Mouse (Mus musculus): ENCODE results near the gene Crybb2. TPM values are rescaled to one million over a fixed set of nuclear protein-coding genes. Genes with fewer than 3 reads are reported as not detected.
"Not testable (repeated sequence)": the region's sequence is repeated elsewhere in the genome, so short reads cannot be mapped to it uniquely, and the experiment has no call there.

Gene Crybb2
- polyA plus RNA-seq, 1 experiment = 0.20 TPM

GRCm38 (mm10) chr5:113113120-113113519 is 43.2 kb upstream of the Crybb2 start:
- WGBS = 32% methylated on average over 5 of the region's 5 CpGs
- no peak for DNase-seq
- TF ChIP-seq CTCF (IDR thresholded peaks at IDR 0.05; ENCODE audit: borderline replicate concordance, control insufficient read depth, extremely low read depth, insufficient read depth, low read length, poor library complexity) = no peak
- TF ChIP-seq POLR2A (IDR thresholded peaks at IDR 0.05; ENCODE audit: control insufficient read depth, extremely low read depth, insufficient read depth, low read length, poor library complexity) = no peak
- no peaks in the 10 kb centered on the region for H3K36me3 ChIP-seq (ENCODE audit: control insufficient read depth, insufficient read depth, low read length)
- no peak overlapping the region for H3K27ac ChIP-seq (ENCODE audit: control insufficient read depth, insufficient read depth, low read length)
- H3K4me1 ChIP-seq (replicated peaks; ENCODE audit: control insufficient read depth, insufficient read depth, low read length) = peaks cover 2% of the 10 kb centered on the region; the same call in 1 of the 2 replicates
- no peak overlapping the region for H3K4me3 ChIP-seq (ENCODE audit: control insufficient read depth, insufficient read depth, low read length)
- H3K27me3 ChIP-seq (ENCODE audit: control insufficient read depth, insufficient read depth, low read length) = no peaks in the 10 kb centered on the region

DNA sequence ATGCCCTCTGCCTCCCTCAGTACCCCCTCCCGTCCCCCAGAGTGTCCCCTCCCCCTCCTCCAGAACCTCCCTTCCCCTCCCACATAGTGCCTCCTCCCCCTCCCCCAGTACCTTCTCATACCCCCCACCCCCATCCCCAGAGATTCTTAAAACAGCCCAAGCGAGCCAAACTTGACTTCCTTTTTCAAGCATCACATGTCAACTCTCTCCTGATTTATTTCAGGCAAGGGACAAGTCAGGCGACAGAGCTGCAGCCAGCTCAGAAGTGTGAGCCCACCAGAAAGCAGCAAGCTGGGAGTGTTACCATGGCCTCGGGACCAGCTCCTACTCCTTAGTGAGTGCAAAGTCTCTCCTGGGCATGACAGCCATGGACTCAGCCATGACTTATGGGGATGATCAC is 41.4 kb upstream of the Crybb2 start:
- H3K27me3 ChIP-seq (ENCODE audit: control insufficient read depth, insufficient read depth, low read length) = no peaks in the 10 kb centered on the region
- WGBS = 34% methylated on average over 4 of the region's 4 CpGs
- TF ChIP-seq POLR2A (IDR thresholded peaks at IDR 0.05; ENCODE audit: control insufficient read depth, extremely low read depth, insufficient read depth, low read length, poor library complexity) (no peak), CTCF (IDR thresholded peaks at IDR 0.05; ENCODE audit: borderline replicate concordance, control insufficient read depth, extremely low read depth, insufficient read depth, low read length, poor library complexity) (no peak)
- H3K4me1 ChIP-seq (replicated peaks; ENCODE audit: control insufficient read depth, insufficient read depth, low read length) = peaks cover 2% of the 10 kb centered on the region; the same call in 1 of the 2 replicates
- DNase-seq = no peak
- no peak overlapping the region for H3K27ac ChIP-seq (ENCODE audit: control insufficient read depth, insufficient read depth, low read length)
- H3K36me3 ChIP-seq (ENCODE audit: control insufficient read depth, insufficient read depth, low read length) = no peaks in the 10 kb centered on the region
- H3K4me3 ChIP-seq (ENCODE audit: control insufficient read depth, insufficient read depth, low read length) = no peak overlapping the region

GRCm38 (mm10) chr5:113110929-113111328 is 41.0 kb upstream of the Crybb2 start:
- no peak overlapping the region for H3K4me3 ChIP-seq (ENCODE audit: control insufficient read depth, insufficient read depth, low read length)
- TF ChIP-seq CTCF (IDR thresholded peaks at IDR 0.05; ENCODE audit: borderline replicate concordance, control insufficient read depth, extremely low read depth, insufficient read depth, low read length, poor library complexity) (no peak), POLR2A (IDR thresholded peaks at IDR 0.05; ENCODE audit: control insufficient read depth, extremely low read depth, insufficient read depth, low read length, poor library complexity) (no peak)
- no peaks in the 10 kb centered on the region for H3K27me3 ChIP-seq (ENCODE audit: control insufficient read depth, insufficient read depth, low read length)
- H3K27ac ChIP-seq (ENCODE audit: control insufficient read depth, insufficient read depth, low read length) = no peak overlapping the region
- DNase-seq = no peak
- H3K36me3 ChIP-seq (ENCODE audit: control insufficient read depth, insufficient read depth, low read length) = no peaks in the 10 kb centered on the region
- WGBS = 25% methylated on average over 1 of the region's 1 CpGs
- peaks cover 2% of the 10 kb centered on the region; the same call in 1 of the 2 replicates for H3K4me1 ChIP-seq (replicated peaks; ENCODE audit: control insufficient read depth, insufficient read depth, low read length)

DNA sequence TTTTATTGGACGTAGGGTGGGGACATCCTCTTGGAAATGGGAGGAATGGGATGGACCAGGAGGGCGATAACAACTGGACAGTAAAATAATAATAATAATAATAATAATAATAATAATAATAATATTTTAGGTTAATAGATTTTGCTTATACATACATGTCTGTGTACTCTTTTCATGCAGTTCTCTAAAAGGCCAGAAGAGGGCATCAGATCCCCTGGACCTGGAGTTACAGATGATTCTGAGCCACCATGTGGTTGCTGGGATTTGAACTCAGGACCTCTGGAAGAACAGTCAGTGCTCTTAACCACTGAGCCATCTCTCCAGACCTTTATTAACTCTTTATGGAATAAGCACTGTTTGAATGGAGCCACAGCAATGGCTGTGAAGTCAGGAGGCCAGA is 39.7 kb upstream of the Crybb2 start:
- not testable (repeated sequence) for H3K4me3 ChIP-seq (ENCODE audit: control insufficient read depth, insufficient read depth, low read length); H3K4me1 ChIP-seq (replicated peaks; ENCODE audit: control insufficient read depth, insufficient read depth, low read length); H3K36me3 ChIP-seq (ENCODE audit: control insufficient read depth, insufficient read depth, low read length); H3K27me3 ChIP-seq (ENCODE audit: control insufficient read depth, insufficient read depth, low read length); H3K27ac ChIP-seq (ENCODE audit: control insufficient read depth, insufficient read depth, low read length)
- peak; percentile 17 for DNase-seq
- WGBS = 94% methylated on average over 2 of the region's 2 CpGs

GRCm38 (mm10) chr5:113108165-113108764 is 38.3 kb upstream of the Crybb2 start:
- 91% methylated on average over 11 of the region's 11 CpGs for WGBS
- no peaks in the 10 kb centered on the region for H3K27me3 ChIP-seq (ENCODE audit: control insufficient read depth, insufficient read depth, low read length)
- no peak overlapping the region for H3K27ac ChIP-seq (ENCODE audit: control insufficient read depth, insufficient read depth, low read length)
- no peaks in the 10 kb centered on the region for H3K36me3 ChIP-seq (ENCODE audit: control insufficient read depth, insufficient read depth, low read length)
- DNase-seq = no peak
- no peak overlapping the region for H3K4me3 ChIP-seq (ENCODE audit: control insufficient read depth, insufficient read depth, low read length)
- 0 out of 2 replicates have a peak, but pooled peaks cover 2% of the 10 kb centered on the region for H3K4me1 ChIP-seq (replicated peaks; ENCODE audit: control insufficient read depth, insufficient read depth, low read length)
- no peak for TF ChIP-seq CTCF (IDR thresholded peaks at IDR 0.05; ENCODE audit: borderline replicate concordance, control insufficient read depth, extremely low read depth, insufficient read depth, low read length, poor library complexity)
- TF ChIP-seq POLR2A (IDR thresholded peaks at IDR 0.05; ENCODE audit: control insufficient read depth, extremely low read depth, insufficient read depth, low read length, poor library complexity) = no peak

- no peak overlapping the region for H3K27ac ChIP-seq (ENCODE audit: control insufficient read depth, insufficient read depth, low read length)
- H3K36me3 ChIP-seq (ENCODE audit: control insufficient read depth, insufficient read depth, low read length) = no peaks in the 10 kb centered on the region
- no peaks in the 10 kb centered on the region for H3K27me3 ChIP-seq (ENCODE audit: control insufficient read depth, insufficient read depth, low read length)
- WGBS = 92% methylated on average over 3 of the region's 3 CpGs
- no peak for DNase-seq
- TF ChIP-seq CTCF (IDR thresholded peaks at IDR 0.05; ENCODE audit: borderline replicate concordance, control insufficient read depth, extremely low read depth, insufficient read depth, low read length, poor library complexity) = no peak
- no peak for TF ChIP-seq POLR2A (IDR thresholded peaks at IDR 0.05; ENCODE audit: control insufficient read depth, extremely low read depth, insufficient read depth, low read length, poor library complexity)
- H3K4me1 ChIP-seq (replicated peaks; ENCODE audit: control insufficient read depth, insufficient read depth, low read length) = 0 out of 2 replicates have a peak, but pooled peaks cover 2% of the 10 kb centered on the region
- no peak overlapping the region for H3K4me3 ChIP-seq (ENCODE audit: control insufficient read depth, insufficient read depth, low read length)
These were observed 37.8 kb upstream of the Crybb2 start for GRCm38 (mm10) chr5:113107709-113108108.

GRCm38 (mm10) chr5:113106594-113106993 is 36.7 kb upstream of the Crybb2 start:
- TF ChIP-seq POLR2A (IDR thresholded peaks at IDR 0.05; ENCODE audit: control insufficient read depth, extremely low read depth, insufficient read depth, low read length, poor library complexity) (no peak), CTCF (IDR thresholded peaks at IDR 0.05; ENCODE audit: borderline replicate concordance, control insufficient read depth, extremely low read depth, insufficient read depth, low read length, poor library complexity) (no peak)
- 87% methylated on average over 7 of the region's 7 CpGs for WGBS
- Histone ChIP-seq H3K36me3 (ENCODE audit: control insufficient read depth, insufficient read depth, low read length) (no peaks in the 10 kb centered on the region), H3K27me3 (ENCODE audit: control insufficient read depth, insufficient read depth, low read length) (no peaks in the 10 kb centered on the region), H3K4me3 (ENCODE audit: control insufficient read depth, insufficient read depth, low read length) (no peak overlapping the region), H3K4me1 (replicated peaks; ENCODE audit: control insufficient read depth, insufficient read depth, low read length) (0 out of 2 replicates have a peak, but pooled peaks cover 2% of the 10 kb centered on the region), H3K27ac (ENCODE audit: control insufficient read depth, insufficient read depth, low read length) (no peak overlapping the region)
- no peak for DNase-seq
